Mouse (Mus musculus) midbrain, embryonic 15.5 days (tissue): ENCODE results near the gene Dbn1. TPM values are rescaled to one million over a fixed set of nuclear protein-coding genes. Genes with fewer than 3 reads are reported as not detected.

ENCODE experiments used
- ATAC-seq: fragments of 200-750 bp; cut with Nextera tagmentation; replicated peaks from 2 replicates; pipeline ENCODE4 v1.8.0; 2017; ENCODE audit warnings: moderate TSS enrichment
- H3K27ac ChIP-seq: fragments of 300-500 bp; sonication (generic); 2 replicates; pipeline ENCODE4 v1.5.1; 2015; ENCODE audit warnings: mild to moderate bottlenecking, inconsistent platforms
- H3K27me3 ChIP-seq: fragments of 300-500 bp; sonication (generic); replicated peaks from 2 replicates; pipeline ENCODE4 v1.6.1; 2015; ENCODE audit warnings: inconsistent platforms
- H3K36me3 ChIP-seq: fragments of 300-500 bp; sonication (generic); replicated peaks from 2 replicates; pipeline ENCODE4 v1.6.1; 2015; ENCODE audit warnings: inconsistent platforms
- H3K4me1 ChIP-seq: fragments of 300-500 bp; sonication (generic); 2 replicates; pipeline ENCODE4 v1.6.1; 2015; ENCODE audit warnings: inconsistent platforms
- H3K4me2 ChIP-seq: fragments of 300-500 bp; sonication (generic); 2 replicates; pipeline ENCODE4 v1.6.1; 2015; ENCODE audit warnings: inconsistent platforms, mild to moderate bottlenecking, moderate library complexity
- H3K4me3 ChIP-seq: fragments of 300-500 bp; sonication (generic); 2 replicates; pipeline ENCODE4 v1.5.1; 2015; ENCODE audit warnings: mild to moderate bottlenecking, inconsistent platforms
- H3K9ac ChIP-seq: fragments of 300-500 bp; sonication (generic); 2 replicates; pipeline ENCODE4 v1.6.1; 2015; ENCODE audit warnings: mild to moderate bottlenecking, inconsistent platforms
- H3K9me3 ChIP-seq: fragments of 300-500 bp; sonication (generic); 2 replicates; pipeline ENCODE4 v1.6.1; 2016; ENCODE audit warnings: inconsistent platforms
- WGBS: fragments of 180-500 bp; shearing (Covaris S2); methylation state at CpG from one replicate; pipeline ENCODE4 v1.1.7; 2015; ENCODE audit warnings: mixed read lengths; 5-methylcytosine and 5-hydroxymethylcytosine counted together
- polyA plus RNA-seq: library from polyadenylated mRNA; unstranded; fragments of >200 nt; fragmentation: Nextera tagmentation; extraction: Ambion mirVana; gene quantifications from 2 replicates; pipeline ENCODE4 v1.2.1, GENCODE M21; 2015

Gene Dbn1
- polyA plus RNA-seq, 1 experiment from 2014 or later, result 645 TPM

GRCm38 (mm10) chr13:55505810-55506209 is 17.9 kb upstream of the Dbn1 start:
- Histone ChIP-seq H3K27ac (no peak overlapping the region), H3K9me3 (no peaks in the 10 kb centered on the region), H3K4me2 (no peak overlapping the region), H3K27me3 (no peaks in the 10 kb centered on the region), H3K4me3 (no peak overlapping the region), H3K4me1 (peaks cover 7% of the 10 kb centered on the region), H3K36me3 (peaks cover 40% of the 10 kb centered on the region), H3K9ac (no peak overlapping the region)
- WGBS, result 97% methylated on average over 9 of the region's 9 CpGs
- no peak for ATAC-seq

- no peak overlapping the region for H3K4me2 ChIP-seq
- WGBS, result 86% methylated on average over 5 of the region's 5 CpGs
Measured at GRCm38 (mm10) chr13:55504390-55504789, 16.5 kb upstream of the Dbn1 start.

DNA sequence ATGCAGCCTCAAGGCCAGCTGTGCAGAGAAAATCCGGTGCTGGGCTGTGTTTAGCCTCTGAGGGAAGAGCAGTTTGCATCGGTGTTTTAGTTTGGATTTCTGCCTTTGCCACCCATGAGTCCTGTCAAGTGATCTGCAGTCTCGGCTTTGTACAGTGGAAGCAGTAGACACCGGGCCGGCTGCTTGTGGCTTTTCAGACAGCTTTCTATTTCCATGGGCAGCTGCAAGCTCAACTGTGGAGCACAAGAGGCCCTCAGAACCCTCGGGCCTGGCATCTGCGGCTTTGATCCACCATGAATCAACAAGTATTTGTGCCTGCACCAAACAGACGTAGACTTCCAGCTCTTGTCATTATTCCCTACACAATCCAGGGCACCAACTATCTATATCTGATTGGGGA is 14.5 kb upstream of the Dbn1 start:
- Histone ChIP-seq H3K4me3 (no peak overlapping the region), H3K9me3 (no peaks in the 10 kb centered on the region), H3K27me3 (no peaks in the 10 kb centered on the region), H3K4me2 (no peak overlapping the region), H3K27ac (no peak overlapping the region), H3K9ac (no peak overlapping the region), H3K36me3 (peaks cover 37% of the 10 kb centered on the region), H3K4me1 (0 out of 2 replicates have a peak, but pooled peaks cover 3% of the 10 kb centered on the region)
- WGBS, result 87% methylated on average over 8 of the region's 8 CpGs
- no peak for ATAC-seq

More at GRCm38 (mm10) chr13:55504390-55504789, 16.5 kb upstream of the Dbn1 start:
- H3K36me3 ChIP-seq, result peaks cover 43% of the 10 kb centered on the region
- no peaks in the 10 kb centered on the region for H3K9me3 ChIP-seq
- no peaks in the 10 kb centered on the region for H3K4me1 ChIP-seq
- H3K27me3 ChIP-seq, result no peaks in the 10 kb centered on the region
- no peak overlapping the region for H3K27ac ChIP-seq
- H3K9ac ChIP-seq, result no peak overlapping the region
- no peak overlapping the region for H3K4me3 ChIP-seq
- ATAC-seq, result no peak

DNA sequence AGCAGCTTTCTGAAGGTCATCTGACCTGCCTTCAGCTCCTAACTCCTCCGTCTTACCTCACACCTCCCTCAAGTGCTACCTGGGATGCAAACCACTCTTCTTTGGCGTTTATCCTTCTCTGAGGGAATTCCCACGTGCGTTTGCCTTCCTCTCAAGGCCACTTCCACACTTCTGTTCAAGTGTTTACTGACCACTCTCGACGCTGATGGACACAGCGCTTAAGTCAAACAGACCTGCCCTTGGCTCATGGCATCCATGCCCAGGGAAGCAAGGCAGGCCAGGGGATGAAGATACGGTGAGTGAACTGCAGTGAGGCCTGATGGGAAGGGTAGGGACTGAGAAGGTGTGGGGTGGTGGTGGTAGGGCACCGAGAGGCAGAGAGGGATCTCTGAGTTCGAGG is 12.7 kb upstream of the Dbn1 start:
- no peak for ATAC-seq
- Histone ChIP-seq H3K4me3 (no peak overlapping the region), H3K4me2 (no peak overlapping the region), H3K9me3 (no peaks in the 10 kb centered on the region), H3K27me3 (no peaks in the 10 kb centered on the region), H3K4me1 (peaks cover 15% of the 10 kb centered on the region), H3K27ac (no peak overlapping the region), H3K36me3 (peaks cover 21% of the 10 kb centered on the region; the same call in 1 of the 2 replicates), H3K9ac (no peak overlapping the region)
- 84% methylated on average over 10 of the region's 10 CpGs for WGBS

DNA sequence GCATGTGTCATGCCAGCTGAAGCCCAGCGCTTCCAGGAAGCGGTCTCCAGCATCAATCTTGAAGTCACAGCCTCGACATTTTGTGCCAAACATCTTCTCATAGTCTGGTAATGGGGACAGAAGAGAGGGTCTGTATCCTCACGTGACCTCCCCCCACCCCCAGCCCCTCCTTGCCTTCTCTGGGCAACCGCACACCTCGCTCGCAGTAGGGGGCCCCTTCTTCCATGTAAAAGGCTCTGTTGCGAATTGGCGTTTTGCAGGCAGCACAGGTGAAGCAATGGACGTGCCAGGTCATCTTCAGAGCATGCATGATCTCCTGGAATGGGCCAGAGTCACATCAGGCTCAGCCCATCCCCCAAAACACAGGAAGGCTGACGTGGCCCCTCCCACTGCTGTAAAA is 11.0 kb upstream of the Dbn1 start:
- no peak overlapping the region for H3K4me2 ChIP-seq
- ATAC-seq, result no peak
- H3K27me3 ChIP-seq, result no peaks in the 10 kb centered on the region
- peaks cover 30% of the 10 kb centered on the region for H3K4me1 ChIP-seq
- 47% methylated on average over 11 of the region's 11 CpGs for WGBS
- no peaks in the 10 kb centered on the region for H3K9me3 ChIP-seq
- H3K4me3 ChIP-seq, result no peak overlapping the region
- no peak overlapping the region for H3K9ac ChIP-seq
- H3K36me3 ChIP-seq, result 0 out of 2 replicates have a peak, but pooled peaks cover 7% of the 10 kb centered on the region
- H3K27ac ChIP-seq, result no peak overlapping the region

DNA sequence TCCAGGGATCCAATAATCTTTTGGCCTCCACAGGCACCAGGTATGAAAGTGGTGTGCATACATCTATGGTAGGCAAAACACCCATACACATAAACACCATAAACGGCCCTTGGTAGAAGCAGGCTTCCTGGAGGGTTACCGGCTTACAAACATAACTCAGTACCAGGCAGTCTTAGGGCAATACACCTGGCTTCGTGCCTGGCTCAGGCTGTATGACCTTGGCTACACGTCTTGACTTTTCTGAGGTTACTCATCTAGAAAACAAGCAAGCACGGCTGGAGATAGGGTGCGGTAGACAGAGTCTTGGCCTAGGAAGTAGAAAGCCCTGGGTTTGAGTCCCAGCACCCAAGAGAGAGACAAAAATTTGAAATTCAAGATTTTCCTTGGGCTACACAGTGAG is 8.8 kb upstream of the Dbn1 start:
- Histone ChIP-seq H3K9me3 (no peaks in the 10 kb centered on the region), H3K27me3 (no peaks in the 10 kb centered on the region), H3K4me3 (no peak overlapping the region), H3K9ac (no peak overlapping the region), H3K27ac (peak overlapping the region; percentile 71), H3K4me1 (peaks cover 30% of the 10 kb centered on the region), H3K4me2 (no peak overlapping the region), H3K36me3 (0 out of 2 replicates have a peak, but pooled peaks cover 5% of the 10 kb centered on the region)
- ATAC-seq, result no peak
- 84% methylated on average over 6 of the region's 6 CpGs for WGBS

GRCm38 (mm10) chr13:55495702-55496101 is 7.8 kb upstream of the Dbn1 start:
- ATAC-seq, result no peak
- H3K4me2 ChIP-seq, result peak overlapping the region; percentile 12; the same call in 1 of the 2 replicates

DNA sequence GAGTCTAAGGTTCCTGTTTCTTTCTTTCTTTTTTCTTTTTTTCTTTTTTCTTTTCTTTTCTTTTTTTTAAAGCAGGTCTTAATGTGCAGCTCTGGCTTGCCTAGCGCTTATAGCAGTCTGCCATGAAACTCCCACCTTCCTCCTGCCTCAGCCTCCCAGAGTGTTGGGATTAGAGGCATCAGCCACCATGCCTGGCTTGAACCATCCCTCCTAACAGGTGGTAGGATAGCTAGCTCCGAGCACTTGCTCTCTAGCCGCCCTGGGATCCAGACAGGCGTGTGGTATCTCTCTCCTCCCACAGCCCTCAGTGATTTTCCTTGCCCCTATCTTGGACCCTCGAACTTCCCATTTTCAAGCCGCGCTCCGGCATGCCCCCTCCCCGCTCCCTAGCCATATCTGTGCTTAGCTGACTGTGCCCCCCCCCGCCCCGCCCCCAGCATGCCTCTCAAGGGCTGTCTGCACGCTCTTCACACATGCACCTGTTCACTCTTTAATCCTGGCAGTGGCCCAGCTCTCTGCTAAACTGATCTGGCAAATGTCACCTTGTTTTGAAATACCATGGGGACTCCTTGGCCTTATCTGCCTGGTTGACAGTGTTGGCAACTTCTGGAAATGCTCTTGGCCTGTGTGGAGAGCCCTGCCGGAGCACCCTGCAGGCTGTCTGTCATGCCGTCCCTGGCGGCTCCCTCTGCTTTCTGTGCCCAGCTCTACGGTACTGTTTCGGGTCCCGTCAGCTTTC is 7.1 kb upstream of the Dbn1 start:
- Histone ChIP-seq H3K27ac (peak overlapping the region; percentile 71; the same call in 1 of the 2 replicates), H3K27me3 (no peaks in the 10 kb centered on the region), H3K4me3 (no peak overlapping the region), H3K9me3 (no peaks in the 10 kb centered on the region), H3K4me2 (peak overlapping the region; percentile 18; the same call in 1 of the 2 replicates), H3K36me3 (no peaks in the 10 kb centered on the region), H3K9ac (peak overlapping the region; percentile 31; the same call in 1 of the 2 replicates), H3K4me1 (peaks cover 30% of the 10 kb centered on the region)
- ATAC-seq, result peak; percentile 57; the same call in 1 of the 2 replicates
- 15% methylated on average over 18 of the region's 18 CpGs for WGBS

More at GRCm38 (mm10) chr13:55495702-55496101, 7.8 kb upstream of the Dbn1 start:
- peaks cover 30% of the 10 kb centered on the region for H3K4me1 ChIP-seq
- H3K9ac ChIP-seq, result no peak overlapping the region
- no peak overlapping the region for H3K4me3 ChIP-seq
- no peaks in the 10 kb centered on the region for H3K27me3 ChIP-seq
- H3K36me3 ChIP-seq, result 0 out of 2 replicates have a peak, but pooled peaks cover 4% of the 10 kb centered on the region
- no peaks in the 10 kb centered on the region for H3K9me3 ChIP-seq
- H3K27ac ChIP-seq, result peak overlapping the region; percentile 71
- WGBS, result 10% methylated on average over 4 of the region's 4 CpGs

DNA sequence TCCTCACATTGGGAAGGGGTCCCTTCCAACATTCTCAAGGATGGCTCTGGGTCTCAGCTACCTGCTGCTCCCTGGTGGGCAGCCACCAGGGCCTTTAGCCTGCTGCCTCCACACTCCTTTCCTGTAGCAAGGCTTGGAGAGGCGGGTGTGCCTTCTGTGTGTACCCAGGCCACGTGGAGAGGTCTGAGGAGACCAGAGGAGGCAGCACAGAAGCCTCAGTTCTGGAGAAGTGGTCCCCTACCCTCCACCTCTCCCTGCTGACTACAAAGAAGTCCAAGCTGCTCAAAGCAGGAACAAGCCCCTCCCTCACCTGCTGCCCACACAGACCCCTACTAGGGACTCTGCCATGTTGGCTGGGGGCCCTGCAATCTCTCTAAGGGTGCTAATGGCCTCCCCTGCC is 6.3 kb upstream of the Dbn1 start:
- H3K27ac ChIP-seq, result 0 out of 2 replicates have a peak overlapping the region, but pooled peaks have one; percentile 71

GRCm38 (mm10) chr13:55486916-55487577 is 864 bp downstream of the Dbn1 start:
- H3K9me3 ChIP-seq, result no peaks in the 10 kb centered on the region
- no peaks in the 10 kb centered on the region for H3K27me3 ChIP-seq
- WGBS, result 0% methylated on average over 29 of the region's 29 CpGs
- H3K4me1 ChIP-seq, result peaks cover 51% of the 10 kb centered on the region
- peak; percentile 33 for ATAC-seq
- peak overlapping the region; percentile 99 for H3K27ac ChIP-seq
- H3K4me3 ChIP-seq, result peak overlapping the region; percentile 77
- peaks cover 4% of the 10 kb centered on the region for H3K36me3 ChIP-seq
- H3K4me2 ChIP-seq, result peak overlapping the region; percentile 94
- H3K9ac ChIP-seq, result peak overlapping the region; percentile 100

More for the DNA sequence above, 6.3 kb upstream of the Dbn1 start:
- Histone ChIP-seq H3K4me2 (no peak overlapping the region), H3K36me3 (no peaks in the 10 kb centered on the region), H3K9ac (no peak overlapping the region), H3K4me1 (peaks cover 30% of the 10 kb centered on the region), H3K4me3 (no peak overlapping the region), H3K9me3 (no peaks in the 10 kb centered on the region), H3K27me3 (no peaks in the 10 kb centered on the region)
- 25% methylated on average over 2 of the region's 2 CpGs for WGBS
- no peak; the same call in 1 of the 2 replicates for ATAC-seq

DNA sequence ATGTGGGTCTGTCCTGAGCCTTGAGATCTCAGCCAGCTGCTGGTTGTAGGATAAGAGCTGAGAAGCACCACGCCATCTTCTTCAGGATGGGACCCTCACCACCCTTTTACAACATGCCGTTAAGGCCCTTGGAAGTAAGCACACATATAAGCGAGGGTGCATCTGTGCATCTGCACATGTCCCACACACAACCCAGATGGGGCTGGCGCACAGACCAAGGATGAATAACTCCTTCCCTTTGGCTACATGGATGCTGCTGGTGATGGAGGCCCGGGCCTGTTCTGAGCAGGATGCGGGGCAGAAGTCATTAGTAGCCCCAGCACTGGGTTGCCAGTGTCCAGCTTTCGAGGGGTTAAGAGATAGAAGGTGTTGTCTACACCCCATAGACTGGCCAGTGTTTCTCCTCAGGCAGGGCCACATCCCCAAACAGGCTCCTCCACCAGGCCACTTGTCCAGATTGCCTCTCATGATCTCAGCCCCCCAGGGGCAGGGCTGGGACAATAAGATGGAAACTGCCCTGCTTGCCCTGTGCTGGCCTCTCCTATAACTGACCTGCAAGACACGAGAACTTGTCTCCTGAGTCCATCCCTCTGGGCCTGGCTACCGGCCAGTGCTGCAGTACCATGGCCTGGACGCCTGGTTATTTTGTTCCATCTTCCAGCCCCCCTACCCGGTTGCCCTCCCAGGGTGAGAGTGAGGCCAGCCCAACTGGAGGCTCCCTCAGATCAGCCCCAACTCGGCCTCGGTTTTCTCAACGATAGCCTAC is 1.7 kb downstream of the Dbn1 start:
- H3K9ac ChIP-seq, result peak overlapping the region; percentile 100
- H3K4me2 ChIP-seq, result peak overlapping the region; percentile 94
- H3K4me3 ChIP-seq, result peak overlapping the region; percentile 77
- ATAC-seq, result no peak
- H3K27ac ChIP-seq, result peak overlapping the region; percentile 99
- H3K27me3 ChIP-seq, result no peaks in the 10 kb centered on the region
- 20% methylated on average over 14 of the region's 14 CpGs for WGBS
- peaks cover 11% of the 10 kb centered on the region for H3K36me3 ChIP-seq
- H3K9me3 ChIP-seq, result no peaks in the 10 kb centered on the region
- H3K4me1 ChIP-seq, result peaks cover 51% of the 10 kb centered on the region
